Mouse (Mus musculus) cerebellum, postnatal 25 days (tissue): ENCODE measurements around the gene D930048N14Rik.
"Not testable (repeated sequence)": the region's sequence is repeated elsewhere in the genome, so short reads cannot be mapped to it uniquely, and the experiment has no call there.

Experiments
- DNase-seq, 2 experiments: peaks; one replicate each; pipeline ENCODE4 v3.0.0; 2021; ENCODE audit warnings: mixed read lengths in 2 of 2

Gene D930048N14Rik

DNA sequence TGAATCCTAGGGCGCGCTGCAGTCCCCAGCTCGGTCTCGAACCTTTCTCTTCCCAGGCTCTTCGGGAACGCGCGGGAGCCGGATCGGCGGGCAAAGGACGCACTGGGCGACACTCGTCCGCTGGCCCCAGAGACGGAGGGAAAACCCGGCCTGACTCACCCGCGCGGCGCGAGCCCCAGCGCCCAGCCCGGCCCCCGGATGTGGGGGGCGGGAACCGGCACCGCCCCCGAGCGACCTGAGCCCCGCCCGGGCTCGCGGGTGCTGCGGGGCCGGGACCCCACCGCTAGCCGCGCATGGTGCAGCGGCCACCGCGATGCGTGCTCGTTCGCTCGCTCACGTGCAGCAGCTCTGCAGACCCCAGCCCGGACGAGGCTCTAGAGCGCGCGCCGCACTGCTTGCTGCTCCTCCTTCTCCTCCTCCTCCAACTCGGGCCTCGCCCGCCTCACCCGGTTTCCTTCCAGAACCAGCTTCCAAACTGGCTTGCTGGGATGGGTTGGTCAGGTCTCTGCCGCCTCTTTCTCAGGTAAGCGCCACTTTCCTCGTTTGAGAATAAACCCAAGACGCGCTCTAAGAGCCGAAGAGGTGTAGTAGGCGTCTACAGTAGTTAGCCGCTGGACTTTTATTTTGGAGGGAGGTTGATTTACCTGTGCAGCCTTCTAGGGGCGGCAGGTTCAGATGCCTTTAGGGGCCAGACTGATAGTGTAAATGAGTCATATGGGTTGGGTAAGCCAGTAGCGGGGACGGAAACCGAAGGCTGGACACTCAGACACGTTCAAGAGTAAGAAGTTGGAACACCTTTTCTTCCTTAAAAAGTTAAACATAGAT, at the start of gene D930048N14Rik, which contains the start of gene N4bp3:
Gene D930048N14Rik, plus strand, starts transcription at position 264 of the 825 bp plus-strand sequence.
Gene N4bp3, minus strand, starts transcription at position 152 of the 825 bp plus-strand sequence.
- DNase-seq = peak; percentile 49 to 68

DNA sequence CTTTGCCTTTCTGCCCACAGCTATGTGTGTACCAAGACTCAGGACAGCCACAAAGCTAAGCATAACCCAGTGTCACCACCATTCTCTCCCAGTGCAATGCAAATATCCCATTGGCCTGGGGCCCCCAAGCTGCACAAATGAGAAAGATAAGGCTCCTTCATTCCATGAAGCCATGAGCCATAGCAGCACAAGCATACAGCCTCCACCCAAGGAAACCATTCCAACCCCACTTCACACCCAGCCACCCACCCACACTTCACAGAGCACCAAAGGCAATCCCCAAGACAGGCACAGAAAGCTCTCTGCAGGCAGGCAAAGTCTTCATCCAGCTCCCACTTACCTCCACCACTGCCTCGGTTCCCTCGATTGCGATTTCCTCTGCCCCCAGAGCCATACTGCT, 48.5 kb upstream of the D930048N14Rik start:
- DNase-seq = no peak

DNA sequence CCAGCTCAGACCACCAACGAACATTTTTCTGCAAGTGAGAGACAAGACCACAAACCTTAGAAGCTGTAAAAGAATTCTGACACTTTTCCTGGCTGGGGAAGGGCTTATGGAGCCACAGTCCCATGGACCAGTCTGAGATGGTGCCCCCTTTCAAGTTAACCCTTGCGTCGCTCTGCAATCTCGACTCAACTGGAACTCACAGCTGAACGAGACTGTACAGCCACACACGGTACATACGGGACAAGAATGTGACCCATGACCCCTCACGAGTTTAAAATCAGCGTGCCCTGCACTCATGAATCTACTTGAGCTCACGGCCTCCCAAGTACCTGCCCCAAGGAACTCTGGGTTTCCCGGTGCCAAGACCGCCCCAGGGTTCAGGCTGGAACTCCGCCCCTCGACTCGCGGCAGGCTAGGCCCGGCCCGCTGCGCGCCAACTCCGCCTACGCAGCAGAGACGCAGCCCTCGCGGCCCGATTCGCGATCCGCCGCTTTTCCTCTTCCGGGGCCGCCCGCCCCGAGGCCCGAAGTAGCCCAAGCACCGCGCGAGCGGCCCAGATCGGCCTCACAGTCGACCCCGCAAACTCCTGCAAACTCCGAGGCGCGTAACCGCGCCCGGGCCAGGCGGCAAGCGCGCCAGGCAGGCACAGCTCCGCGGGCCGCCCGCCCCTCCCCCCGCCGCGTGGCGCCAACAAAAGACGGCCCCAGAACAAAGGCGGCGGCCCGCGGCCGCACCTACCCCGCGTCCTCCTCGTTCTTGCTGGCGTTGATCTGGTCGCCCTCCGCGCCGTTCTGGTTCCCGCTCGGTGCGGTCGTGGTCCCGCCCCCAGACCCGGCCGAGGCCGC, 44.9 kb upstream of the D930048N14Rik start:
- peak; percentile 84 to 88 for DNase-seq

DNA sequence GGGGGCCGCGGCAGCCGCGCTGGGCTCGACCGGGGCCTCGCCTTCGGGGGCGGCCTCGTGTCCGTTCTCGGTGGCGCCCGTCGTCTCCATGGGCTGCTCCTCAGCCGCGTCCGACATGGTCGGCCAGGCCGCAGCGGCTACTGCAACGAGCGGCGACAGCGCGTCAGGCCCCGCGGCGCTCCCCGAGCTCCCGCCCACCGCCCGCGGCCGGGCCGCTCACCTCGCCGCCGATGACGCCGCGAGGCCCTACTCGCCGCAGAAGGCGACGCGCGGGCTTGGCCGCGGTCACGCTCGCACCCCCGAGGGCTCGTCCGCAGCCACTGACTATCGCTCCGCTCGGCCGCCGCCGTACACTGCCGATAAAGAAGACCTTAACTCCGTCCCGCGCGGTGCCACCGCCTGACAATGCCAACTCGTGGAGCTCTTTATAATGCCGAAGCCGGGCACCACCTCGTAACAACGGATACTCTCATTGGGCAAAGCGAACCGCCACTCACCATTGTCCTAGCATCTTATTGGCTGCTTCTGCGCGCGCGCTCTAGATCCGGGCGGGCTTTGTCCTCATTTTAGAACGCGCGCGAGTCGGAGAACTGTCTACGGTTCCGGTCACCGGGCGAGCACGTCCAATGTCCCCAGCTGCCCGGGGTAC, 44.2 kb upstream of the D930048N14Rik start, which contains the start of gene Hnrnpab:
Gene Hnrnpab, minus strand, starts transcription at position 401 of the 649 bp plus-strand sequence.
- DNase-seq = peak; percentile 97 to 98

DNA sequence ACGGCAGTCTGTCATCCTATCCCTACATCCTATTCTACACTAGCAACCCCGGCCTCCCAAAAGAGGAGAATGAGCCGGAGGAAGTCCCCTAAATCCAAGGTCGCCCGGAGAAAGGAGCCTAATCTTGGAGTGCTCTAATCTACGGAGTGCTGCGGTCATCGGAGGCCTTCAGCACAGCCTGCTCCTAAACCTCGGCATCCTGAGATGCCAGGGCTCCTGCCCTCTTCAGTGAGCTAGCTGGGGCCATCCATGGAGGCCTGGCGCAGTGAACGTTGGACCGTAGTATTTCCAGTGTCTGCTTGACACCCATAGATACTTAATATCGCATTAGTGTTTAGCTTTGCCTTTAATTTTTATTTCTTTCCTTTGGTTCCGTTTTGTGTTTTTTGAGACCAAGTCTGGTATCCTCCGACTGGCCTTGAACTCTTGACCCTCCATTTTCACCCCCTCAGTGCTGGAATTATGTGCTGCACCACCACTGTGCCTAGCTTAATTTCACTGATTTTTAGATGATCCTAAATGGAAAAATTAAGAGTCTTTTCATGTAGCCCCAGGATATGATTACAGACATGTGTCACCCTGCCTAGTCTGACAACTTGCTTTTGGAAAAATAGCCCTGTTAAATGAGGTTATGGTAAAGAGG, 43.5 kb upstream of the D930048N14Rik start:
- no peak for DNase-seq

DNA sequence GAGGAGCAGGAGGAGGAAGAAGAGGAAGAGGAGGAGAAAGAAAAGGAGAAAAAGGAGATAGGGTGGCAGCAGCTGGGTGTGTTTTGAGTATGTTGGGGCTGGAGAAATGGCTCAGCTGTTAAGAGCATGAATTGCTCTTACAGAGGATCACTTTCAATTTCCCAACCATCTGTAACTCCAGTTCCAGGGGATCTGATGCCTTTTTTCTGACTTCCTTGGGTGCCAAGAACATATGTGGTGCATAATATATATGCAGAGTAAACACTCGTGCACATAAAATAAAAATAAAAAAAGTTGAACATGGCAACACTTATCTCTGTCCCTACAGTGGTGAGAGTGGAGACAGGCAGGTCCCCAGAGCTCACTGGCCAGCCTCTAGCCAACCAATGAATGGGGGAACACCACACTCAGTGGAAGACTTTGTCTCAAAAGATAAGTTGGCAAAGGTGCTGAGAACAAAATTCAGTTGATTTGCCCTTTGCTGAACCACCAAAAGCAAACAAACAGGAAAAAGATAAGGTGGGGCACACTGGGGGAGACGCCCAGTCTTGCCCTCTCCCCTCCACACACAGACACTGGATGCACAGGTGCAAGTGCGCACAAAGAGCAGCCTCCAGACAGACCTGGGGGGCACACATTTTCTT, 41.4 kb upstream of the D930048N14Rik start:
- DNase-seq = no peak

DNA sequence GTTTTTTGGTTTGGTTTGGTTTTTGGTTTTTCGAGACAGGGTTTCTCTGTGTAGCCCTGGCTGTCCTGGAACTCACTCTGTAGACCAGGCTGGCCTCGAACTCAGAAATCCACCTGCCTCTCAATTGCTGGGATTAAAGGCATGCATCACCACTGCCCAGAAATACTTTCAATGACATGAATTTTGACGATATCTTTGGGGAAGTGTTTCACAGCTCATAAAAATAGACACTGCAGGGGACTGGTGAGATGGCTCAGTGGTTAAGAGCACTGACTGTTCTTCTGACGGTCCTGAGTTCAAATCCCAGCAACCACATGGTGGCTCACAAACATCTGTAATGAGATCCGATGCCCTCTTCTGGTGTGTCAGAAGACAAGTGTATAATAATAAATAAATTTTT, 40.8 kb upstream of the D930048N14Rik start:
- not testable (repeated sequence) for DNase-seq

DNA sequence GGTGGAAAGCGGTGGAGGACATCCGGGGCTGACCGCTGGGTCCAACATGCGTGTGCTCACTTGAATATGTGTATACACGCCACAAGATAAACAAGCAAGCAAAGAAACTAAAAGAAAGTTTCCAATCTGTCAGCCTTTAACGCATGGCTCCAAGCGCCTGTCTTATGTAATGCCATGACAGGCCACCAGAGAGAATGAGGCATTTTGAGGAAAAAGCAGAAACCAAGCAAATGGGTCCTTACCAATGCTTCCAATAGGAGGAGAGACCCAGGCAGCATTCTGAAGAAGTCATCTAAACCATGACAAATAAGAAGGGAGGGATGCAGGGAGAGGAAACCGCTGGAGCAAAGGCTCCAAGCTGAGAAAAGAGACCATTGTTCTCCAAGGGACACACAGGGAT, 36.5 kb upstream of the D930048N14Rik start:
- DNase-seq = no peak

DNA sequence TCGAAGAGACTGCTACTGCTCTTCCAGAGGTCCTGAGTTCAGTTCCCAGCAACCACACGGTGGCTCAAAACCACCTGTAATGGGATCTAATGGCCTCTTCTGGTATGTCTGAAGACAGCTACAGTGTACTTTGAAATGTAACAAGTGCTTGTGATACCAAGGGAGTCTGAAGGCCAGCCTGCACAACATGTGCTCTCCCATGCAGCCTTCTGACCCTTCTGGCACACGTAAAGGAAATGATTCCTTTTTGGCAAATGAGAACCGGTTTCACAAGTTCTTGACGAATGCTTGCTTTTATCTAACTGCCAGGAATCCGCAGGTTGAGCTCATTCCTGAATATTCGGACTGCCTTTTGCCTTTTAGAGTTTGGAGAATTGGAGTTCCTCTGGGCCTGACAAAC, 35.6 kb upstream of the D930048N14Rik start:
- DNase-seq = no peak

DNA sequence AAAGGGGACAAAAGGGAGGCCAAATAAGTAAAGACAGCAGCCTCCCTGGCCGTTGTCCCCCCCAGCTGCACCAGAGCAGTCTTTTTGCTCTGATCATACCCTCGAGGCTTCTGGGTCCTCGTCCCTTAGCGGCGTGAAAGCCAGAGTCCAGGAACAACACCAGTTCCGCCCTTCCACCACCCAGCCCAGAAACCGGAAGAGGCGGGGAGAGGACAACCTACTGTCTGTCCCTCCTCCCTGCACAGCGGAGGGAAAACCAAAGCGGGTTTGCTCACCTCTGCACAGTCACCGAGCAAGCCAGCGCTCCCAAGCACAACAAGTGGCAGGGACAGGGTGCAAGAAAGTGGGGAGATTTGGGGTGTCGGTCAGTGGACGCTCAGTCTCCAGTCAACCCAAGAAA, 35.2 kb upstream of the D930048N14Rik start:
- peak; percentile 37 to 60 for DNase-seq

DNA sequence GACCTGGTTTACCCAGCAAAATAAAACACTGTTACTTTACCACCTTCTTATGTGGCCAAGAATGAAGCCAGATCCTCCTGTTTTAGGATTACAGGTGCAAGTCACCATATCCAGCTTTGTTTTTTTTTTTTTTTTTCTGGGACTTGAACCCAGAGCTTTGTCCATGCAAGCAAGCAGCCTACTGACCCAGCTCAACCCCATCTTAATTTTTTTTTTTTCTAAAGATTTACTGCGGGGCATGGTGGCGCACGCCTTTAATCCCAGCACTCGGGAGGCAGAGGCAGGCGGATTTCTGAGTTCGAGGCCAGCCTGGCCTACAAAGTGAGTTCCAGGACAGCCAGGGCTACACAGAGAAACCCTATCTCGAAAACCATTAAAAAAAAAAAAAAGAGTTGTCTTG, 34.6 kb upstream of the D930048N14Rik start:
- DNase-seq = not testable (repeated sequence)

DNA sequence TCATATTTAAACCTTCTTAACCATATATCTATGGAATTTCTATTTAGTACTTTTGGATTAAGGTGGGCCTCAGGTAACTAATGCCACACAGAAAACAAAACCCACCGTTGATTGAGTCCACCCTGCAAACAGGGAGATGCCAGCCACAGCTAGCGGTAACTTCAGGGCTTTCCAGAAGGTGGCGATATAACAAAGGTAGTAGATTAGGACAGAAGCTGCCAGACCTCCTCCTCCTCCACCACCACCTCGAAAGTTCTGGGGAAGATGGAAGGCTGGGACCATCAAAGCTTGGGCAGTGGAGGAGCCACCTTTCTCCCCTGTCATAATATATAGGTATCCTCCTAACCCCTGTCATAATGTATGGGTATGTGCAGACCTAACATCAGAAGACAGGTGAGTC, 33.1 kb upstream of the D930048N14Rik start:
- DNase-seq = peak; percentile 59 to 82

DNA sequence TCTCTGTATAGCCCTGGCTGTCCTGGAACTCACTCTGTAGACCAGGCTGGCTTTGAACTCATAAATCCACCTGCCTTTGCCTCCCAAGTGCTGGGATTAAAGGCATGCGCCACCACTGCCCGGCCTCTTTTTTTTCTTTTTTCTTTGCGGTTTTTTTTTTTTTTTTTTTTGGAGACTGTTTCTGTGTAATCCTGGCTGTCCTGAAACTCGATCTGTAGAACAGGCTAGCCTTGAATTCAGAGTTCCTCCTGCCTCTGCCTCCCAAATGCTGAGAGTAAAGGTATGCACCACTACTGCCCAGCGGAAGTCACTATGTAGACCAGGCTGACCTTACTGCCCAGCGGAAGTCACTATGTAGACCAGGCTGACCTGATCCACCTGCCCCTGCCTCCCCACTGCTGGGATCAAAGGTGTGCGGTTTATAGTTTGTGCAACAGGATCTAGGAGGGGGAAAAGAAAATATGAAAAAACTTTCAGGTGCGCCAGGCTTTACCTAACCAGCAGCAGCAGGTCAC, 31.8 kb upstream of the D930048N14Rik start:
- DNase-seq = no peak

DNA sequence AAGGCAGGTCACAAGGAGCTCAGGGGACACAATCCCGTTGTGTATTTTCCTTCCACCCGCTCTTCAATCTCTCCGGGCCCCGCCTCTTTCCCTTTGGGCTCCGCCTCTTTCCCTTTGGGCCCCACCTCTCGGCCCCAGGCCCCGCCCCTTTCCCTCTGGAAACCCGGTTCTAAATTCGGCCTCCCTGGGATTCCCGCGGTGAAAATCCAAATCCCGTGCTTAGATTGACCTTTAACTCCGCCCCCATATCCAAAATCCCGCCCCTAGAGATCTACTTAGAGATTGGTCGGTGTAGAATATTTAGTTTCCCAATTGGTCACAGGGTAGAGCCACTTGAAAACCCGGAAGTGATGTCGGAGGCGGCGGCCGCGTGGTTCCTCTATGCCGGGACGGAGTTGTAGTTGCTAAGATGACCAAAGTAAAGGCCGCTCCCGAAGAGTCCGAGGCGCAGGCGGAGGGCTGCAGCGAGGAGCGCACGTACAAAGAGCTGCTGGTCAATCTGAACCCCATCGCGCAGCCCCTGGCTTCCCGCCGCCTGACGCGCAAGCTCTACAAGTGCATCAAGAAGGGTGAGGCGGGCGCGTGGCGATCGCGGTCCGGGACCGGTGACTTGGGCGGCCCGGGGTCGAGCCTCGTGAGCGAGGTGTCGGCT, 31.2 kb upstream of the D930048N14Rik start, which contains the start of gene Nhp2:
Gene Nhp2, plus strand, starts transcription at position 327 of the 652 bp plus-strand sequence.
- DNase-seq = peak; percentile 88 to 95

DNA sequence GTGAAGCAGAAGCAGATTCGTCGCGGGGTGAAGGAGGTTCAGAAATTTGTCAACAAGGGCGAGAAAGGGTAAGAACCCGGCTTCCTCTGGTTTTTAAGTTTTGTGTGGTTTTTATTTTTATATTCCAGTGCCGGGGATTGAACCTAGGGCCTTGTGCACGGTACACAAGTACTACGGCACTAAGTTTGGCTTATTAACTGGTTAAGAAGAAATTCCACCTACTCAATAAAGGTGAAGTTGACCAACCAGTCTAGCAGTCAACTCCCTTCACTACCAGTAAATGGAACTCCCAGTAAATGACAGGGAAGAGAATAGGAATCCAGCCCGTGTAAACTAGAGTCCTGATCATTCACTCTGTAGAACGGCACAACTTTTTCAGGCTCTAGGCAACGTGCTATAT, 30.7 kb upstream of the D930048N14Rik start:
- DNase-seq = no peak

DNA sequence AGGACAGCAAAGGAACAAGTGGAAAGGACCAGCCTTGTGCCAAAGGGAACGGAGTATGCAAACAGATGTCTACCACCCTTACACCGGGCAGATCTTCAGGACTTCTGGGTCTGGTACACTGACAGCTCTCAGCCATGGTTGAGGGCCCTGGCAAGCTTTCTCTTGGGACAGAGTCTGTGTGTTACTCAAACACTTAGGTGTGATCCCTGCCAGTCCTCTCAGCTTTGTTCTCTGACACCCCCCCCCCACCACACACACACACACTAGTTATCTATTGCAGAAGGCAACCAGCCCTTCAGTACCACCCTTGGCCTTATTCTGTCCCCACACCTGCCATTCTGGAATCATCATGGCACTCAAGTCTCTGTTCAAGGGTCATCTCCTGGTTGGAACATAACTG, 29.0 kb upstream of the D930048N14Rik start:
- no peak for DNase-seq

DNA sequence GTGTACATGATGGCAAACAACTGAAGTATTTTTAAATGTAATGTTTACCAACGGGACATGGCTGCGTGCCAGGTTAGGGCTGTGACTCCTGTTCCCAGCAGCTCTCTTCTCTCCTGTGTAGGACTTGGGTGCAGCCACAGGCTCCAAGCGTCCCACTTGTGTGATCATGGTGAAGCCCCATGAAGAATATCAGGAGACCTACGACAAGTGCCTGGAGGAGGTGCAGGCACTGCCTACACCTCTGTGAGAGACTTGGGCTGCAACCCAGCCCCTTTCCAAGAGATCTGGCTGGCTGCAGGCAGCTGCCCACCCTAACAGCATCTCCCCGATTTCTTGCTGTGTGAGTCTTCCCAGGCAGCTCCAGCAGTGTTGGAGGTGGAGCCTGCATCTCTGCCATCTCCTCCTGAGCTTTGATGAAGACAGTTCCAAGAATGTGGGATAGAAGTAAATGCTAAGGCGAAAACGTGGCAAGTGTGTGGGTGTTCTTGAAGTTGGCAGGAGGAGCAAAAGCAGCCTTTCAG, 27.7 kb upstream of the D930048N14Rik start:
- peak in 1 of 2 experiments; percentile 33 for DNase-seq

DNA sequence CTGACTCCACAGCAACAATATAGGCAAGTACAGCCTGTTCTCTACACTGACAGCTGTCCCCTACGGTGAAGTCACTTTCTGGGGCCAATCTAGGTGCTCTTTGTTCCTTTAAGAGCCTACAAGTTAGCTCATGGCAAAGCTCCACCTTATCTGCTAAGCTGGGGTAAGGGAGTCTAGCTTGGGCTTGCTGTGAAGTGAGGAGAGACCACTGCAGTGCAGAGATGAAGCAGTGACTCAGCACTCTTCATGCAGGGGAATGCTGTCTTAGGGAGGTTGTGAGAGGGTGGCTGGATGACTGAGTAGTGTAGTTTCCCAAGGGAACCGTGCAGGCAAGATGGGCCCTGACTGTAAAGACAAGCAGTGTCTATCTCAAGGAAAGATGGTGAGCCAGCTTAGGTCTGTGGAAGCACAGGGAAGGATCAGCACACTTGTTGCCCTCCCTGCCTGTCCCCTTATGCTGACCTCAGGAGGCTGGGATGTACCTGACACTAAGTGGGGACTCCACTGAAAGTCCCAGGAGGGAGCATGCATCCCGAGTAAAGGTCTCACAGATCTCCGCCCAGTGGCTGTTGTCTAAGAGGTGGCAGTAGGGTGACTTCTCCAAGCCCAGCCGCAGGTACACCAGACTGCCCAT, 25.4 kb upstream of the D930048N14Rik start:
- no peak for DNase-seq

DNA sequence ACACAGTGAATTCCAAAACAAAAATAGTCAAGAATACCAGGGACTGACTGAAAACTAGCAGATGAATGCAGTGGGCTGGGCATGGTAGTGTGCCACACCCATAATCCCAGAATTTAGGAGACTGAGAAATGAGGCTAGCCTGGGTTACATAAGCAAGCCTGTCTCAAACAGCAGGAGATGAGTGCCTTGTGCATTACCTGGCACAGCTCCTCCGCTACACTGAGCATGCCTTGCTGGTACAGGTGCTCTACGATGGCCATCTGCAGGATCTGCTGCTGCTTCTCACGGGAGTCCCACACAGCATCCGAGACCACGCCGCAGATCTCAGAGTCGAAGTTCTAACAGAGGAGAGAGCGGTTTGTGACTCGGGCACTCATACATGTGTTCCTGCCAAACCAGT, 23.3 kb upstream of the D930048N14Rik start:
- DNase-seq = peak in 1 of 2 experiments; percentile 41

DNA sequence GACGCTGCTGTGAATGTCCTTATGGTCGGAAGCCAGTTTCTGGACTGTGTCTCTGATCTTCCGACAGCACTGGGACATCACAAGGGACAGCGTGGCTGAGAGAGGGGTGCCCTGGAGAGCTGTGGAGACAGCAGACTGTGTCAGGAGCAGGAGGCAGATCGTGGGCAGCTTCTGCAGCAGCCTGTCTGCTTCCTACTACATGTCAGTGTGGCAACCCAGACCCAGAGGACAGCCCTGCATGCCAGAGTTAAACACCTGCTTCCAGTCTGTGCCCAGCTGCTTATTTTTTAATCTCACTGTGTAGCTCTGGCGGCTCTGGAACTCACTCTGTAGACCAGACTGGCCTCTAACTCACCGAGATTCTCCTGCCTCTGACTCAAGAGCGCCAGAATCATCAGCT, 22.8 kb upstream of the D930048N14Rik start:
- no peak for DNase-seq
